Mouse (Mus musculus) midbrain, embryonic 15.5 days (tissue): Measurements from ENCODE around the gene Mcm10. TPM values are rescaled to one million over a fixed set of nuclear protein-coding genes. Genes with fewer than 3 reads are reported as not detected.

Experiments
- ATAC-seq: fragments of 200-750 bp; cut with Nextera tagmentation; replicated peaks from 2 replicates; pipeline ENCODE4 v1.8.0; 2017; ENCODE audit warnings: moderate TSS enrichment
- H3K27ac ChIP-seq: fragments of 300-500 bp; sonication (generic); 2 replicates; pipeline ENCODE4 v1.5.1; 2015; ENCODE audit warnings: mild to moderate bottlenecking, inconsistent platforms
- H3K27me3 ChIP-seq: fragments of 300-500 bp; sonication (generic); replicated peaks from 2 replicates; pipeline ENCODE4 v1.6.1; 2015; ENCODE audit warnings: inconsistent platforms
- H3K36me3 ChIP-seq: fragments of 300-500 bp; sonication (generic); replicated peaks from 2 replicates; pipeline ENCODE4 v1.6.1; 2015; ENCODE audit warnings: inconsistent platforms
- H3K4me1 ChIP-seq: fragments of 300-500 bp; sonication (generic); 2 replicates; pipeline ENCODE4 v1.6.1; 2015; ENCODE audit warnings: inconsistent platforms
- H3K4me2 ChIP-seq: fragments of 300-500 bp; sonication (generic); 2 replicates; pipeline ENCODE4 v1.6.1; 2015; ENCODE audit warnings: inconsistent platforms, mild to moderate bottlenecking, moderate library complexity
- H3K4me3 ChIP-seq: fragments of 300-500 bp; sonication (generic); 2 replicates; pipeline ENCODE4 v1.5.1; 2015; ENCODE audit warnings: mild to moderate bottlenecking, inconsistent platforms
- H3K9ac ChIP-seq: fragments of 300-500 bp; sonication (generic); 2 replicates; pipeline ENCODE4 v1.6.1; 2015; ENCODE audit warnings: mild to moderate bottlenecking, inconsistent platforms
- H3K9me3 ChIP-seq: fragments of 300-500 bp; sonication (generic); 2 replicates; pipeline ENCODE4 v1.6.1; 2016; ENCODE audit warnings: inconsistent platforms
- WGBS: fragments of 180-500 bp; shearing (Covaris S2); methylation state at CpG from one replicate; pipeline ENCODE4 v1.1.7; 2015; ENCODE audit warnings: mixed read lengths; 5-methylcytosine and 5-hydroxymethylcytosine counted together
- polyA plus RNA-seq: library from polyadenylated mRNA; unstranded; fragments of >200 nt; fragmentation: Nextera tagmentation; extraction: Ambion mirVana; gene quantifications from 2 replicates; pipeline ENCODE4 v1.2.1, GENCODE M21; 2015

Gene Mcm10
- 3.5 and 5.1 TPM in 2 replicates for polyA plus RNA-seq

GRCm38 (mm10) chr2:5012491-5013324 lies at the start of gene Mcm10:
TSS of gene Mcm10 (minus strand) at chr2:5012791.
- H3K27ac ChIP-seq: no peak within 1 kb of the TSS
- H3K4me2 ChIP-seq: peak within 1 kb of the TSS; percentile 97
- H3K9ac ChIP-seq: no peak within 1 kb of the TSS
- H3K4me3 ChIP-seq: peak within 1 kb of the TSS; percentile 64
- no peaks in the 10 kb centered on the region for H3K36me3 ChIP-seq
- ATAC-seq: peak; percentile 100
- WGBS: 4% methylated on average over 32 of the region's 32 CpGs
- H3K27me3 ChIP-seq: no peaks in the 10 kb centered on the region
- H3K9me3 ChIP-seq: no peaks in the 10 kb centered on the region
- H3K4me1 ChIP-seq: peaks cover 8% of the 10 kb centered on the region

GRCm38 (mm10) chr2:5061133-5061708 lies 48.6 kb upstream of the Mcm10 start:
- Histone ChIP-seq H3K4me2 (no peak overlapping the region), H3K4me1 (peaks cover 13% of the 10 kb centered on the region), H3K27me3 (no peaks in the 10 kb centered on the region), H3K9ac (no peak overlapping the region), H3K36me3 (no peaks in the 10 kb centered on the region), H3K4me3 (no peak overlapping the region), H3K27ac (no peak overlapping the region), H3K9me3 (no peaks in the 10 kb centered on the region)
- 76% methylated on average over 8 of the region's 8 CpGs for WGBS
- no peak for ATAC-seq

DNA sequence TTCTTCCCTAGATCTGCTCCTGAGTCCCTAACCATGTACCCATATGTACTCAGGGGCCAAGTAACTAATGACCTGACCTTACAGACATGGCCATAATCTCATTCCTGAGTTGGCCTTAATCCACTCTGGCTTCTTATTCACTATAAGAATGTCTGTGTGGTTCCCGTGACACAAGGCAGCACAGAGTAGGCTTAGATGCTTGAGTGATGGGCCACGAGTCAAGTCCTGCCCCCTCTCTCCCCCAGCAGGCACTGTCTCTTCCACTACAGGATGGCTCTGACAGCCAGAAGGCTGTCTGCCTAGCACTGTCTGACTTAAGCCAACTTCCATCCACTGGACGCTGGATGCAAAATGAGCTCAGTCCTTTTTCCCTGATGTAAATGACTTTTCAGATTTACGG lies 47.4 kb upstream of the Mcm10 start:
- no peak overlapping the region for H3K9ac ChIP-seq
- no peak overlapping the region for H3K4me3 ChIP-seq
- no peaks in the 10 kb centered on the region for H3K27me3 ChIP-seq
- peaks cover 13% of the 10 kb centered on the region for H3K4me1 ChIP-seq
- WGBS: 67% methylated on average over 4 of the region's 4 CpGs
- H3K36me3 ChIP-seq: no peaks in the 10 kb centered on the region
- H3K27ac ChIP-seq: no peak overlapping the region
- no peak for ATAC-seq
- H3K4me2 ChIP-seq: no peak overlapping the region
- no peaks in the 10 kb centered on the region for H3K9me3 ChIP-seq

DNA sequence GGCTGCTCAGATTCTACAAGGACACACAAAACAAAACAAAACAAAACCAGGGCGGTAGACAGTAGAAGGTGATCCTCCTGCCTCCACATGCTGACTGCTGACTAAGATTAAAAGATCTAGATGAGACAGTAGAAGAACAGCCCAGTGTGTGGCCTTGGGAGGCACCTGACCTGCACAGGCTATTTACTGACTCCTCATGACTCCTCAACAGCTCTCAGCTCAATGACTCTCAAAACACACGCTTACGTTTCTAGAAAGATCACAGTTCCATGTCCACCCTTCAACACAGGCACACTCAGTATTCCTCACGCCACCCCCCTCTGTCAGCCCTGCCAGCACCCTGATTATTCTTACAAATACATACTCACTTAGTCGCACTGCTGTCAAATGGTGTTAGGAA lies 45.8 kb upstream of the Mcm10 start:
- Histone ChIP-seq H3K9ac (no peak overlapping the region), H3K9me3 (no peaks in the 10 kb centered on the region), H3K27ac (no peak overlapping the region), H3K36me3 (no peaks in the 10 kb centered on the region), H3K4me1 (peaks cover 6% of the 10 kb centered on the region; the same call in 1 of the 2 replicates), H3K4me2 (no peak overlapping the region), H3K4me3 (no peak overlapping the region), H3K27me3 (no peaks in the 10 kb centered on the region)
- ATAC-seq: no peak
- 86% methylated on average over 5 of the region's 5 CpGs for WGBS

DNA sequence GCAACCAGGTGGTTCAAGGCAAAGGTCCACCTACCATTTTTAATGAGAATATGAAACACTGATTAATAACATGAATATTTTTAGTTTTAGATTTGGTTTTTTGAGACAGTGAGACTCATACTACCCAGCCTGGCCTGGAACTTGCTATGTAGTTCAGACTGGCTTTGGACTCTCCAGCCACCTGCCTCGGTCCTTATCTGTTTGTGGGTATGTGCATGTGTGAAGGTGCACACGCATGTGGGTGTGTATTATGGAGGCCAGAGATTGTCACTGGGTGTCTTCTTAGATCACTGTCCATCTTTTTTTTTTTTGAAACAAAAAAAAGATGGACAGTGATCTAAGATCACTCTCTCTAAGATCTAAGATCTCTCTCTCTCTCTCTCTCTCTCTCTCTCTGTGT lies 38.0 kb upstream of the Mcm10 start:
- 88% methylated on average over 2 of the region's 2 CpGs for WGBS
- no peaks in the 10 kb centered on the region for H3K27me3 ChIP-seq
- H3K27ac ChIP-seq: no peak overlapping the region
- no peaks in the 10 kb centered on the region for H3K9me3 ChIP-seq
- H3K9ac ChIP-seq: no peak overlapping the region
- H3K4me3 ChIP-seq: no peak overlapping the region
- H3K4me1 ChIP-seq: peaks cover under 1% of the 10 kb centered on the region; the same call in 1 of the 2 replicates
- no peak for ATAC-seq
- H3K36me3 ChIP-seq: no peaks in the 10 kb centered on the region
- no peak overlapping the region for H3K4me2 ChIP-seq

- no peak for ATAC-seq
- no peak overlapping the region for H3K27ac ChIP-seq
- H3K9ac ChIP-seq: no peak overlapping the region
- H3K4me3 ChIP-seq: no peak overlapping the region
- H3K9me3 ChIP-seq: no peaks in the 10 kb centered on the region
- no peak overlapping the region for H3K4me2 ChIP-seq
- WGBS: 78% methylated on average over 2 of the region's 2 CpGs
- no peaks in the 10 kb centered on the region for H3K27me3 ChIP-seq
- H3K36me3 ChIP-seq: no peaks in the 10 kb centered on the region
- peaks cover 7% of the 10 kb centered on the region for H3K4me1 ChIP-seq
Measured at GRCm38 (mm10) chr2:5047016-5047415, 34.4 kb upstream of the Mcm10 start.

DNA sequence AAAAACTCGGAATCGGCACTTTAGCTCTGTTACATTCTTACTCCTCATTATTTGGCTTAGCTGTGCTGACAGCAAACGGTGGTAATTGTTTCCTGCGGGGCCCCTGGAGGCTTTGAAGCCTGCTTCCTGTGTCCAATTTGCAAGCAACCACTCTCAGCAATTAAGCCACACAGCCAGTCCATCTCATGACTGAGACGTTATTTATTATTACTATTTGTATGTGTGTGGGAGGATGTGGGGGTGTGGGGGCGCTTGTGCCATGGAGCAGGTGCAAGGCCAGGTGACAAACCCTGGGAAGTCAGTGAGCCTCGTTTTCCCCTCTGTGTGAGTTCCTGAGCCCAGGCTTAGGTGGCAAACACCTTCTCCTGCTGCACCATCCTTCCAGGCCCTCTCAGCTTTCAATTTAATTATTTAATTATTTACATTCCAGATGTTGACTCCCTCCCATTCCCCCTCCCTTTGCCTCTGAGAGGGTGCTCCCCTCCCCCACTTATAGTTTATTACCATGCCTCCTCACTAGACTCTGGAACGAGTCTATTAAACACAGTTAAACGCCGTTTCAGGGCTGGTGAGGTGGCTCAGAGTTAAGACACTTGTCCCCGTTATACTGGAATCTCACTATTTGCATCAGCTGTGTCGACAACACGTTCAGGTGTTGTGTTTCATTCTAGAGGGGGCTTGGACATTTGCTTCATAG lies 32.8 kb upstream of the Mcm10 start:
- H3K4me2 ChIP-seq: peak overlapping the region; percentile 6; the same call in 1 of the 2 replicates
- H3K36me3 ChIP-seq: no peaks in the 10 kb centered on the region
- H3K27me3 ChIP-seq: no peaks in the 10 kb centered on the region
- no peaks in the 10 kb centered on the region for H3K9me3 ChIP-seq
- H3K4me3 ChIP-seq: no peak overlapping the region
- no peak overlapping the region for H3K9ac ChIP-seq
- 40% methylated on average over 13 of the region's 13 CpGs for WGBS
- H3K4me1 ChIP-seq: peaks cover 7% of the 10 kb centered on the region
- H3K27ac ChIP-seq: peak overlapping the region; percentile 10; the same call in 1 of the 2 replicates
- ATAC-seq: no peak

DNA sequence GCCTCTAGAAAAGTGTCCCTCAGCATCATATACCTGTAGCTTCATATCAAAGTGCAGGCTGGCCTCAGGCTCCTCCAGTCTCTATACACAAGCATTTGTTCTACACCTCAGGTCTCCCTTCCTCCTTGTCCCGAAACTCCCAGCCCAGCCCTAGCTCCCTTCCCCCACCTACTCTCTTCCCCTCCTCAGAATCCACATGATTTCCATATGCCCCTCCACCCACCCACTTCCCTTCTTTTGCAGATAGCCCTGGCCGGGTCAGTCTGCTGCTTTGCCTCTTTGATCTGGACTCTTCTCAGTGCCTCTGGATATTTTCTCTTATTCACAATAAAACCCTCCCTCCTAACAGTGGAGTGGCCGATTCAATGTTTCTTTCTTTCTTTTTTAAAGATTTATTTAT lies 31.7 kb upstream of the Mcm10 start:
- ATAC-seq: no peak
- Histone ChIP-seq H3K9me3 (no peaks in the 10 kb centered on the region), H3K9ac (no peak overlapping the region), H3K4me2 (no peak overlapping the region), H3K4me1 (peaks cover 7% of the 10 kb centered on the region), H3K36me3 (no peaks in the 10 kb centered on the region), H3K27me3 (no peaks in the 10 kb centered on the region), H3K27ac (no peak overlapping the region), H3K4me3 (no peak overlapping the region)
- WGBS: 57% methylated on average over 3 of the region's 3 CpGs

DNA sequence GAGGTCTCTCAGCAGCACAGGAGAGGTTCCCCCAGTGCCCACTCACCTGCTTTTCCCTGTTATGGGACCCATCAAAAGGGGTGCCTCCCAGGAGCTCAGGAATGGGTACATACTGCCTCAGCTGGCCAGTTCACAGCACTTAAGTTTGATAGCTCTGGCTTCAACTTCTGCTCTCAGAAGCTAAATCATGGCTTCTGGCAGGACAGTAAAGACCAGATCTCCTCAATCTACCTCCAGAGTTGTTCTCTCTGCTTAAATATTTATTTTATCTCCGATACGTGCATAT lies 30.8 kb upstream of the Mcm10 start:
- Histone ChIP-seq H3K36me3 (no peaks in the 10 kb centered on the region), H3K9me3 (no peaks in the 10 kb centered on the region), H3K27ac (no peak overlapping the region), H3K4me3 (no peak overlapping the region), H3K27me3 (no peaks in the 10 kb centered on the region), H3K4me2 (no peak overlapping the region), H3K9ac (no peak overlapping the region), H3K4me1 (peaks cover 8% of the 10 kb centered on the region)
- ATAC-seq: no peak
- 91% methylated on average over 2 of the region's 2 CpGs for WGBS

DNA sequence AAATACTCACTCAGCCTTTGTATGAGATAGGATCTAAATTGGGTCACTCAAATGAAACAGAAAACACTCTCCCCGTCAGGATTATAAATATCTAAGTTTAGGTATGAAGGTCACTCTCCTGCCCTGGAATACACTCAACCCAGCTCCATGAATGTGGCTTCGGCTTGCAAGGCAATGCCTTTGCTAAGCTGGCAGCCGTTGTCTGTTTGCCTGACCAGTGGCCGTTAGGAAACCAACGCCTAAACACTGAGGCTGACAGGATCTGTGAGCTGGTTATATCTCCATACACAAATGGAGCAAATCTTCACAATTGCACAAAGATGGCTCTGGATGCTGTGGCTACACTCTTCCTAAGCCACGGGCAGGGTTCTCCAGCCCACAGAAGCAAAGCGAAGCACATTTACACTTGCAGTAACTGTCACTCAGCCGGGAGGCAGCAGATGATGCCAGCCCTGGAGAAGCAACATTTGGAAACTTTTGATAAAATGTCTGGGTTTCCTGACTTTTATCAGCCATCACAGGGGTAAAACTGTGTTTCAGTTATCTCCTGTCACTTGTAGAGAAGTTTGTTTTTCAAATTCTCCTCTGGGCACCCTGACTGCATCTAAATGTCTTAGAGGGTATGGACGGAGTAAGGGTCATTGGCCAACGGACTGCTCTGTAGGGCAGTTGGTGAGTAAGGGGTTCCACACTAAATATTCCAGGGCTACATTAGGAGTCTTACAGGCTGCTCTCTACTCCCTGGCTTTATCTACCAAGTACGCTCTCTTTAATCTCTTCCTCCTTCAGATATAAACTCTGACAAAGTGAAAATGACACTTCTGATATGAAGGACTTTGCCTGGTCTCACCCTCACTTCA lies 30.3 kb upstream of the Mcm10 start:
- no peak overlapping the region for H3K9ac ChIP-seq
- 85% methylated on average over 11 of the region's 11 CpGs for WGBS
- no peak for ATAC-seq
- no peaks in the 10 kb centered on the region for H3K36me3 ChIP-seq
- H3K4me3 ChIP-seq: no peak overlapping the region
- no peaks in the 10 kb centered on the region for H3K27me3 ChIP-seq
- H3K4me1 ChIP-seq: peaks cover 11% of the 10 kb centered on the region
- H3K4me2 ChIP-seq: no peak overlapping the region
- no peaks in the 10 kb centered on the region for H3K9me3 ChIP-seq
- no peak overlapping the region for H3K27ac ChIP-seq

- H3K4me2 ChIP-seq: no peak overlapping the region
- H3K27ac ChIP-seq: no peak overlapping the region
- no peaks in the 10 kb centered on the region for H3K36me3 ChIP-seq
- WGBS: 89% methylated on average over 5 of the region's 5 CpGs
- H3K9ac ChIP-seq: no peak overlapping the region
- H3K9me3 ChIP-seq: no peaks in the 10 kb centered on the region
- no peaks in the 10 kb centered on the region for H3K27me3 ChIP-seq
- H3K4me1 ChIP-seq: peaks cover 11% of the 10 kb centered on the region
- no peak overlapping the region for H3K4me3 ChIP-seq
- no peak for ATAC-seq
Measured at GRCm38 (mm10) chr2:5041854-5042253, 29.3 kb upstream of the Mcm10 start.
